Mouse (Mus musculus): ENCODE data around the gene Lats2. TPM values are rescaled to one million over a fixed set of nuclear protein-coding genes. Genes with fewer than 3 reads are reported as not detected.
"Not testable (repeated sequence)": the region's sequence is repeated elsewhere in the genome, so short reads cannot be mapped to it uniquely, and the experiment has no call there.

Gene Lats2
- total and polyA plus RNA-seq, 2 experiments from 2014 or later, result 17.2 to 43.7 TPM

DNA sequence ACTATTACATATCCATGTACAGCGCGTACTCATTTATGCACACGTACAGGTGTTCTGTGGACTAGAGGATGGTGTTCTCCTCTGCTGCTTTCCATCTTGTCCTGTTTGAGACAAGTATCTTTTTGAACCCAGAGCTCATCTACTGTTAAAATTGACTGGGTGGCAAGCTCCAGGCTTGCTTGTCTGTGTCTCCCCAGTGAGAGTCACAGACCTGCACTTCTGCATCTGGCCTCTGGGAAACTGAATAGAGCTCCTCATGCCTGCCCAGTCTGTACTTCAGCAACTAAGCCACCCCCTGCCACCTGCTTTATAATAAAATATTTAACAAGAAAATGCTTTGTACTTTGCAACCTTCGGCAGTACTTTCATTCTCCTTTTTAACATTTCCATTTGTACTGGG lies 99.9 kb downstream of the Lats2 start:
- Histone ChIP-seq H3K36me3 (replicated peaks; ENCODE audit: control insufficient read depth, insufficient read depth, low read length) (no peaks in the 10 kb centered on the region), H3K9me3 (replicated peaks; ENCODE audit: control insufficient read depth, low read length) (no peaks in the 10 kb centered on the region), H3K27ac (ENCODE audit: low read depth) (no peak overlapping the region), H3K4me3 (ENCODE audit: low read depth, low read length) (no peak overlapping the region), H3K27me3 (ENCODE audit: control insufficient read depth, insufficient read depth, low read length) (no peaks in the 10 kb centered on the region), H3K4me1 (ENCODE audit: control insufficient read depth, insufficient read depth) (no peaks in the 10 kb centered on the region), H3K4me2 (ENCODE audit: low read depth, low read length) (no peak overlapping the region), H3K9ac (replicated peaks; ENCODE audit: low read depth, low read length) (no peak overlapping the region)
- 94% methylated on average over 4 of the region's 4 CpGs for WGBS
- no peak for DNase-seq (ENCODE audit: low spot score)
- TF ChIP-seq EP300 (IDR thresholded peaks at IDR 0.05; ENCODE audit: low read depth) (no peak), CTCF (IDR thresholded peaks at IDR 0.05; ENCODE audit: low read depth) (no peak)
- ATAC-seq (ENCODE audit: insufficient read depth, low read depth), result no peak

DNA sequence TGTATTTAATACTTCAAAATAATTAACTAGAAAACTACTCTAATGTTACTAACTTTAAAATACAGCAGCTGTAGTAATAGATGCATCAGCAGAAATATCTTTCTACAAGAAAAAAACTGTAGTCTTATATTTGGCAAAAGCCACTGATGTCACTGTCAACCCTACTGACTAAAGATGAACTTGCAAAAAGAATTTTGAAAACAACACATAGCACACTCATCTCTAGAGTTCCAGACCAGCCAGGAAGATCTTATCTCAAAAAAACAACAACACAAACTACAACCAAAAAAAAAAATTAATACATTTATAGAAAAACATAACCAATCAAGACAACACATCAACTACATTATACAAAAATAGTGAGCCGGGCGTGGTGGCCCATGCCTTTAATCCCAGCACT lies 100.7 kb downstream of the Lats2 start:
- no peaks in the 10 kb centered on the region for H3K27me3 ChIP-seq (ENCODE audit: control insufficient read depth, insufficient read depth, low read length)
- DNase-seq (ENCODE audit: low spot score) (no peak), ATAC-seq (ENCODE audit: insufficient read depth, low read depth) (no peak)
- no peak overlapping the region for H3K9ac ChIP-seq (replicated peaks; ENCODE audit: low read depth, low read length)
- H3K4me2 ChIP-seq (ENCODE audit: low read depth, low read length), result no peak overlapping the region
- no peaks in the 10 kb centered on the region; the same call in 1 of the 2 replicates for H3K4me1 ChIP-seq (ENCODE audit: control insufficient read depth, insufficient read depth)
- no peaks in the 10 kb centered on the region for H3K9me3 ChIP-seq (replicated peaks; ENCODE audit: control insufficient read depth, low read length)
- H3K27ac ChIP-seq (ENCODE audit: low read depth), result no peak overlapping the region
- 92% methylated on average over 2 of the region's 2 CpGs for WGBS
- H3K4me3 ChIP-seq (ENCODE audit: low read depth, low read length), result no peak overlapping the region
- no peak for TF ChIP-seq EP300 (IDR thresholded peaks at IDR 0.05; ENCODE audit: low read depth)
- no peak for TF ChIP-seq CTCF (IDR thresholded peaks at IDR 0.05; ENCODE audit: low read depth)
- H3K36me3 ChIP-seq (replicated peaks; ENCODE audit: control insufficient read depth, insufficient read depth, low read length), result no peaks in the 10 kb centered on the region

DNA sequence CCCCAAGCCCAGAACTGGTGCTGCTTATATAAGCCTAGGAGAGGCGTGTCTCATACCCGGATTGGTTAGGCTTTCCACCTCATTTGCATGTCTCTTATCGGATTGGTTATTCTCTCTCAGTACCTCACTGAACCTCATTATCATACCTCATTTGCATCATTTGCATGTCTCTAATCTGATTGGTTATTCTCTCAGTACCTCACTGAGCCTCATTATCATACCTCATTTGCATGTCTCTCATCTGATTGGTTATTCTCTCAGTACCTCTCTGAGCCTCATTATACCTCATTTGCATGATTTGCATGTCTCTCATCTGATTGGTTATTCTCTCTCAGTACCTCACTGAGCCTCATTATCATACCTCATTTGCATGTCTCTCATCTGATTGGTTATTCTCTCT lies 101.7 kb downstream of the Lats2 start:
- H3K27me3 ChIP-seq (ENCODE audit: control insufficient read depth, insufficient read depth, low read length); H3K36me3 ChIP-seq (replicated peaks; ENCODE audit: control insufficient read depth, insufficient read depth, low read length); H3K9me3 ChIP-seq (replicated peaks; ENCODE audit: control insufficient read depth, low read length); ATAC-seq (ENCODE audit: insufficient read depth, low read depth); H3K4me1 ChIP-seq (ENCODE audit: control insufficient read depth, insufficient read depth); H3K4me2 ChIP-seq (ENCODE audit: low read depth, low read length); H3K27ac ChIP-seq (ENCODE audit: low read depth); H3K9ac ChIP-seq (replicated peaks; ENCODE audit: low read depth, low read length); H3K4me3 ChIP-seq (ENCODE audit: low read depth, low read length); DNase-seq (ENCODE audit: low spot score): not testable (repeated sequence)
- 96% methylated on average over 3 of the region's 3 CpGs for WGBS

DNA sequence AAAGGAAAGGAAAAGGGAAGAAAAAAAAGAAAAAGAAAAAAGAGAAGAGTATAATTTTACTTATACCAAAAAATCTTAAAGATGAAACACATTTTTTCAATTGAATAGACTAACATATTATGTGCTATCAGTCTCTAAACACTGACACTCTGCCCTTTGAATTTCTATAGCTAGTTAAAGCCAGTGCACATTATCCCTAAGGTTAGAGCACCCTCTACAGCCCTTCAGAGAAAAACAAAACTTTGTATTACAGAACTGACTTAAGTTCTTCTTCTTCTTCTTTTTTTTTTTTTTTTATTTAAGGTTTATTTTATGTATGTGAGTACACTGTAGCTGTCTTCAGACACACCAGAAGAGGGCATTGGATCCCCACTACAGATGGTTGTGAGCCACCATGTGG lies 108.7 kb downstream of the Lats2 start:
- TF ChIP-seq EP300 (IDR thresholded peaks at IDR 0.05; ENCODE audit: low read depth), result no peak
- peak; percentile 34 for TF ChIP-seq CTCF (IDR thresholded peaks at IDR 0.05; ENCODE audit: low read depth)

DNA sequence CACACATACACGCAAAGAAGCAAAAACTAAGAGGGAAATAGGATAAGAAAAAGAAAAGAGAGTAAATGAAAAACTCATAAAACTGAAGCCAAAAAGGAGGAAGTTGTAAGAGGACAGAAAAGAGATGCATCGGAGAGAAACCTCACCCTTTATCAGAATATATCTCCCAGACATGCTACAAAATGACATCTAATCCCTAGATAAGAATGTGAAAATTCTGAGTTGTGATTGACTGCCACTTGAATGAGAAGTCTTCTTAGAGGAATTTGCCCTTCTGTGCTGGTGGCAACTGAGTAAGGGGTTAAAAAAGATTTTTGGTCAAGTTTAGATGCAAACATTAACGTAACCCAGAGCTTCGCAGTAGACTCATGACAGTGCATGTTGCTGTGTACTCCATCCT lies 112.0 kb downstream of the Lats2 start:
- 80% methylated on average over 4 of the region's 4 CpGs for WGBS
- Histone ChIP-seq H3K36me3 (replicated peaks; ENCODE audit: control insufficient read depth, insufficient read depth, low read length) (peaks cover 11% of the 10 kb centered on the region; the same call in 1 of the 2 replicates), H3K27me3 (ENCODE audit: control insufficient read depth, insufficient read depth, low read length) (no peaks in the 10 kb centered on the region), H3K9me3 (replicated peaks; ENCODE audit: control insufficient read depth, low read length) (no peaks in the 10 kb centered on the region), H3K4me3 (ENCODE audit: low read depth, low read length) (no peak overlapping the region), H3K27ac (ENCODE audit: low read depth) (no peak overlapping the region), H3K9ac (replicated peaks; ENCODE audit: low read depth, low read length) (no peak overlapping the region), H3K4me1 (ENCODE audit: control insufficient read depth, insufficient read depth) (no peaks in the 10 kb centered on the region), H3K4me2 (ENCODE audit: low read depth, low read length) (no peak overlapping the region)
- ATAC-seq (ENCODE audit: insufficient read depth, low read depth), result no peak
- TF ChIP-seq EP300 (IDR thresholded peaks at IDR 0.05; ENCODE audit: low read depth), result no peak
- no peak for DNase-seq (ENCODE audit: low spot score)

More for the DNA sequence above, 108.7 kb downstream of the Lats2 start:
- no peak for ATAC-seq (ENCODE audit: insufficient read depth, low read depth)
- Histone ChIP-seq H3K4me1 (ENCODE audit: control insufficient read depth, insufficient read depth) (no peaks in the 10 kb centered on the region; the same call in 1 of the 2 replicates), H3K4me3 (ENCODE audit: low read depth, low read length) (no peak overlapping the region), H3K27ac (ENCODE audit: low read depth) (no peak overlapping the region), H3K36me3 (replicated peaks; ENCODE audit: control insufficient read depth, insufficient read depth, low read length) (peaks cover 3% of the 10 kb centered on the region; the same call in 1 of the 2 replicates), H3K4me2 (ENCODE audit: low read depth, low read length) (no peak overlapping the region), H3K9me3 (replicated peaks; ENCODE audit: control insufficient read depth, low read length) (no peaks in the 10 kb centered on the region), H3K9ac (replicated peaks; ENCODE audit: low read depth, low read length) (no peak overlapping the region), H3K27me3 (ENCODE audit: control insufficient read depth, insufficient read depth, low read length) (no peaks in the 10 kb centered on the region)
- DNase-seq (ENCODE audit: low spot score), result no peak

Small RNAs within 50 kb of the gene (microRNA-seq; reads per million reads assigned to microRNA genes)
- gene Mir3077, result 0.54 reads per million

Other genes with a start within 250 kb of the Lats2 start
- gene Il17d, start 233.6 kb downstream of the Lats2 start, total RNA-seq (2014; rRNA removed; ENCODE audit: low replicate concordance), result 5.3 and 8.2 TPM in 2 replicates
- gene Il17d, start 233.6 kb downstream of the Lats2 start, polyA plus RNA-seq (2015; fragmentation: Nextera tagmentation; extraction: Ambion mirVana), result 3.0 and 3.5 TPM in 2 replicates
- gene Eef1akmt1, start 186.8 kb downstream of the Lats2 start, total RNA-seq (2014; rRNA removed; ENCODE audit: low replicate concordance), result 21.4 and 46.9 TPM in 2 replicates
- gene Eef1akmt1, start 186.8 kb downstream of the Lats2 start, polyA plus RNA-seq (2015; fragmentation: Nextera tagmentation; extraction: Ambion mirVana), result 79.3 and 88.3 TPM in 2 replicates
- 10.9 and 26.0 TPM in 2 replicates for gene Xpo4, start 93.0 kb downstream of the Lats2 start, total RNA-seq (2014; rRNA removed; ENCODE audit: low replicate concordance)
- 5.1 and 6.5 TPM in 2 replicates for gene Xpo4, start 93.0 kb downstream of the Lats2 start, polyA plus RNA-seq (2015; fragmentation: Nextera tagmentation; extraction: Ambion mirVana)
- gene Gm49361, start 12.3 kb downstream of the Lats2 start, total RNA-seq (2014; rRNA removed; ENCODE audit: low replicate concordance), result not detected in 2 replicates
- not detected in 2 replicates for gene Gm49361, start 12.3 kb downstream of the Lats2 start, polyA plus RNA-seq (2015; fragmentation: Nextera tagmentation; extraction: Ambion mirVana)
- 8.4 and 27.7 TPM in 2 replicates for gene Sap18, start 39.8 kb upstream of the Lats2 start, total RNA-seq (2014; rRNA removed; ENCODE audit: low replicate concordance)
- 9.8 and 10.9 TPM in 2 replicates for gene Sap18, start 39.8 kb upstream of the Lats2 start, polyA plus RNA-seq (2015; fragmentation: Nextera tagmentation; extraction: Ambion mirVana)
- 4.7 and 7.9 TPM in 2 replicates for gene Ska3, start 67.8 kb upstream of the Lats2 start, total RNA-seq (2014; rRNA removed; ENCODE audit: low replicate concordance)
- 6.6 and 6.9 TPM in 2 replicates for gene Ska3, start 67.8 kb upstream of the Lats2 start, polyA plus RNA-seq (2015; fragmentation: Nextera tagmentation; extraction: Ambion mirVana)
- 21.5 and 55.3 TPM in 2 replicates for gene Mrpl57, start 67.8 kb upstream of the Lats2 start, total RNA-seq (2014; rRNA removed; ENCODE audit: low replicate concordance)
- 164 and 166 TPM in 2 replicates for gene Mrpl57, start 67.8 kb upstream of the Lats2 start, polyA plus RNA-seq (2015; fragmentation: Nextera tagmentation; extraction: Ambion mirVana)
- gene Zdhhc20, start 131.9 kb upstream of the Lats2 start, total RNA-seq (2014; rRNA removed; ENCODE audit: low replicate concordance), result 13.2 and 18.8 TPM in 2 replicates
- gene Zdhhc20, start 131.9 kb upstream of the Lats2 start, polyA plus RNA-seq (2015; fragmentation: Nextera tagmentation; extraction: Ambion mirVana), result 25.9 and 28.6 TPM in 2 replicates
- gene Micu2, start 240.9 kb upstream of the Lats2 start, total RNA-seq (2014; rRNA removed; ENCODE audit: low replicate concordance), result 48.0 and 56.9 TPM in 2 replicates
- 68.7 and 70.7 TPM in 2 replicates for gene Micu2, start 240.9 kb upstream of the Lats2 start, polyA plus RNA-seq (2015; fragmentation: Nextera tagmentation; extraction: Ambion mirVana)